Mouse (Mus musculus) cortical plate, adult 2 months (tissue): Measurements from ENCODE around the gene Cyb5r3. TPM values are rescaled to one million over a fixed set of nuclear protein-coding genes. Genes with fewer than 3 reads are reported as not detected.
A peak's percentile ranks its signal among the peaks of the same experiment; 100 is the strongest.

Source experiments
- H3K27ac ChIP-seq: fragments of 200-500 bp; 2 replicates; pipeline ENCODE4 v1.5.1; 2012; ENCODE audit warnings: low read length, control low read depth, inconsistent platforms; ENCODE audit not compliant: insufficient read depth
- H3K4me1 ChIP-seq: fragments of 200-500 bp; 2 replicates; pipeline ENCODE4 v1.6.1; 2011; ENCODE audit warnings: low read length; ENCODE audit not compliant: control insufficient read depth, insufficient read depth
- H3K4me3 ChIP-seq: fragments of 200-500 bp; 2 replicates; pipeline ENCODE4 v1.5.1; 2011; ENCODE audit warnings: mild to moderate bottlenecking, low read length, control low read depth; ENCODE audit not compliant: insufficient read depth
- CTCF ChIP-seq: fragments of 200-500 bp; IDR thresholded peaks from 2 replicates; pipeline ENCODE4 v1.5.1; 2011; ENCODE audit warnings: mild to moderate bottlenecking, control low read depth, low read length; ENCODE audit not compliant: insufficient read depth; ENCODE audit errors: extremely low read depth
- POLR2A ChIP-seq: fragments of 200-500 bp; IDR thresholded peaks from 2 replicates; pipeline ENCODE4 v1.6.1; 2011; ENCODE audit warnings: mild to moderate bottlenecking, low read length, control low read depth; ENCODE audit not compliant: insufficient read depth; ENCODE audit errors: extremely low read depth
- polyA plus RNA-seq: library from polyadenylated mRNA; depleted of rRNA; stranded (reverse); fragments of >200 nt; gene quantifications from 2 replicates; pipeline ENCODE4 v1.2.3, GENCODE M21; 2012

Gene Cyb5r3
- polyA plus RNA-seq, 1 experiment = 57.0 TPM

DNA sequence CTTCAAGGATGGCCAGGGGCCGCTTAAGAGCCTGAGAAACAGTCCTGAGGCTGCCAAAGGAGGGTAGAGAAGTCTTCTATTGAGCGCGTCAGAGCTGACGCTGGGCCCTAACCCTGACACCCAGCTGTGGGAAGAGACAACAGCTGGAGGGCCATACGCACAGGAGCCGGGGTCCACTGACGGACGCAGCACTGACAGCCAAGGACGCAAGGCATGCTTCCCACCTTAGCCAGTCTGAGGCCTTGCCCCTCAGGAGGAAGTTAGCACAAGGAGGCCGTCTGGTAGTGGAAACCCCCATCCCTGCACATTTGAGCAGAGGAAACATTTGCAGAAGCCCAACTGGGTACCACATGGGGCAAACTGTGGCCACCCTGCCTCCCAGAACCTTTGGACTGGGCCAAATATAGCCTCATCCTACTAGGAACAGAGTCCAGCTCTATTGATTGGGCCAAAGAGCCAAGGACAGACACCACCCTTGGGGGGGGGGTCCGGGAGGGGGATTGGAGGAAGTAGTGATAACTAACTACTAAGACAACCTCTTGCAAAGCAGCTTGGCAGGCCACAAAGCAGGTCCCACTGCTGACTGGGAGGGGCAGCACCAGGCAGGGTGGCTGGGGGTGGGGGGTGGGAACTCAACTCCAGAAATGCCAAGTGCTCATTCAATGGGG is 9.4 kb downstream of the Cyb5r3 start:
- Histone ChIP-seq H3K27ac (no peak overlapping the region), H3K4me3 (no peak overlapping the region), H3K4me1 (peaks cover 2% of the 10 kb centered on the region; the same call in 1 of the 2 replicates)
- TF ChIP-seq CTCF (no peak), POLR2A (no peak)

GRCm38 (mm10) chr15:83162001-83162400 is 10.4 kb downstream of the Cyb5r3 start:
- Histone ChIP-seq H3K27ac (no peak overlapping the region), H3K4me1 (peaks cover 2% of the 10 kb centered on the region; the same call in 1 of the 2 replicates), H3K4me3 (no peak overlapping the region)
- TF ChIP-seq CTCF (no peak), POLR2A (no peak)

DNA sequence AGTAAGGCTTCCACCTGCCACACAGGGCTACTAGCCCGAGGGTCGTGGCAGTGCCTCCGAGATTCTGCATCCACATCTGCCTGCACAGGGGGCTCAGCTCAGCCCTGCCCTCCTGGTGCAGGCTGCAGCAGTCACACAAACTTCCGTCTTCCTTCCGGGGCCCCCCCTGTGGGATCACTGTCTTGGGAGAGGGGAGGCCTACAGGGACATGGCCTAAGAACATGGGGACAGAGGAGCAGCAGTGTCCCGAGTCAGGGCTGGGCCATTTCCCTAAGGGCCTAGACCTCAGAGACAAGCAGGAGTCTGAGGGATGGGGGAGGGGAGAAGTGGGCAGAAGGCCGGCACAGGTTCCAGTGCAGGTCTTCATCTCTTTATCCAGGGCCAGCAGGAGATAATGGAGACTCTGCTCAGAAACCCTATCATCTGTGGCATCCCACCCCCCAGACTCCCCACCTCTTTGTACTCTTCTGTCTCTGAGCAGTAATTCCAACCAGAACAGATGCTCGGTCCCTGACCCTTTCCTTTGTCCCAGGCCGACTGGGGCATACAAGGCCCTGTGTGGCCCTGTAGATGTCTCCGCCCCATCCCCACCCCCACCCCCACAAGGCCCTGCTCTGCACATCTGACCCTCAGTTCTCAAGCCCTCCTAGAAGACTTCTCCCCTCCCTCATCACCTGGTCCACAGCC is 11.2 kb downstream of the Cyb5r3 start:
- no peak overlapping the region for H3K27ac ChIP-seq
- H3K4me3 ChIP-seq = no peak overlapping the region
- no peaks in the 10 kb centered on the region for H3K4me1 ChIP-seq
- TF ChIP-seq POLR2A (no peak), CTCF (no peak)

DNA sequence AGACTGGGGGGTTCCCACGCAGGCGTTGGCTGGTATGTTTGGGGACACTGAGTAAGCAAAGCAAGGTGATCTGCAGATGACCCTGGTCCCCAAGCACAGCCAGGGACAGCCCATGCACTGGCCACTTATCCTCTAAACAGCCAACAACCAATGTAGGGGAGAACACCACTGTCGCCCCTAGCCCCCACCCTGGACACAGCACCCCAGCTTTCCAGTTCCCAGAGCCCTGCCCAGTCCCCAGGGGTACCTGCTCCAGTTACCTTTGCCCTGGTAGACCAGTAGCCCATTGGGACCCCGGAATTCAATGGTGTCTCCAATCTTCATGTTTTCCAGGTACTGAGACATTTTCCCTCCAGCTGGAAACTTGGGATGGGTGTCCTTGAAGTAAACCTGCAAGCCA is 11.8 kb downstream of the Cyb5r3 start:
- Histone ChIP-seq H3K4me3 (no peak overlapping the region), H3K4me1 (no peaks in the 10 kb centered on the region)
- TF ChIP-seq CTCF (no peak), POLR2A (no peak)

GRCm38 (mm10) chr15:83159823-83160222 is 12.6 kb downstream of the Cyb5r3 start:
- no peak overlapping the region for H3K27ac ChIP-seq
- no peaks in the 10 kb centered on the region for H3K4me1 ChIP-seq
- TF ChIP-seq CTCF = no peak
- TF ChIP-seq POLR2A = no peak
- no peak overlapping the region for H3K4me3 ChIP-seq

More for the DNA sequence above, 11.8 kb downstream of the Cyb5r3 start:
- H3K27ac ChIP-seq = no peak overlapping the region

DNA sequence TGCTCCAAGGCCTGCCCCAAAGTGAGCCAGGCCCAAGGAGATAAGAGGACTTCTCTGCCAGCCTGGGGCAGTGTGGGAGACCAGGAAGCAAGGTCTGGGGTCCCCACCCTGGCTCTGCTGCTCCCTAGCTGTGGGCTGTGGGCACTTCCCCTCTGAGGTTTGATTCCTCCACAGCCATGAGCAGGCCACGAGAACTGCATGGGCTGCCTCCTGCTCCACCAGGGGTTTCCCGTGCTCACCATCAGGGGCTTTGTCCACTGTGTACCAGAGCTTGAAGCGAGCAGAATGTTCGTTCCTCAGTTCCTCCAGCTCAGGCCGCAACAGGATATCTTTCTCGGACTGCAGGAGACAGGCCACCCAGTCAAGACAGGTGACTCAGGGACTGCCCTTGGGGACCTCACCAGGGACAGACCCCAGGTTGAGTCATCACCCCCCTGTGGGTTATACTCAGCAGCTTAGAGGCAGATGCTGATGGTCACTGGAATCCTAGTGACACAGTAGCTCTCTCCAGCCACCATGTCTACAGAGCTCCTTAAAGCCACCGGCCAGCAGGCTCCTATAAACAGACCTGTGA is 13.7 kb downstream of the Cyb5r3 start:
- no peak overlapping the region for H3K27ac ChIP-seq
- no peaks in the 10 kb centered on the region for H3K4me1 ChIP-seq
- no peak overlapping the region for H3K4me3 ChIP-seq
- TF ChIP-seq POLR2A (no peak), CTCF (no peak)

- Histone ChIP-seq H3K4me3 (no peak overlapping the region), H3K27ac (no peak overlapping the region), H3K4me1 (no peaks in the 10 kb centered on the region)
- TF ChIP-seq POLR2A = no peak
- no peak for TF ChIP-seq CTCF
Observed at GRCm38 (mm10) chr15:83157667-83158064, 14.7 kb downstream of the Cyb5r3 start.

DNA sequence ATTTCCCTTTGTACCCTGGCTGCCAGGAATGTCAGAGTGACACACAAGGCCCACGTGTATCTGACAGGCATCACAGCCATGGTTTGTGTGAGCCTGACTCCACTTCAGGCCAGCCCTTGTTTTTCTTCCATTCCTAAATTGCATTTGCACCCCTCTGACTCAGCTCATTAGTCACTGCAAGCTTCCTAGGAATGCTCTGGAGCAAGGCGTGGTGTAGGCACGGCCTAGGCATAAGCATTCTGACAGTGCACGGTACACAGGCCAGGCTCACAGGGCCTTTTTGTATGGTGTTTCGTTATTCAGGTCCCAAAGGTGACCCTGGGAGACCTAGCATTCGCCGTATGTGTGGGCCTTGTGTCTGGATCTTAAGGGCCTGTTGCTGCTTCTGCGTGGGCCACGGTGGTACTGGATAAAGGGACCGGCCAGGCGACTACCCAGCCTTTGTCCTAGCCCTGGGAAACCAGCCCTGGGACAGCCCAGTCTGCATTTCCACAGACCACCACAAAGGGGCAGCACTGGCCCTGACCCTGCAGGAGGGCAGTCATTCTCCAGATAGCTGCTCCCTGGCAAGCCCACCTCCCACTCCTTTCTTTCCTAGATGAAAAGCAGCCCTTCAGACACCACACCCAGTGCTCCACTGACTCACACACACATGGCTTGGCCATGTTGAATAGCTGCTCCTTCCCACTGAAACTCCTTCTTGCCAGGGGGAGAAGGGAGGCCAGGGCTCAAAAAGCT is 15.3 kb downstream of the Cyb5r3 start:
- H3K4me3 ChIP-seq = no peak overlapping the region
- H3K4me1 ChIP-seq = no peaks in the 10 kb centered on the region
- TF ChIP-seq CTCF (peak; percentile 55; the same call in 1 of the 2 replicates), POLR2A (no peak)
- H3K27ac ChIP-seq = no peak overlapping the region

GRCm38 (mm10) chr15:83155672-83156419 is 16.5 kb downstream of the Cyb5r3 start:
- H3K4me3 ChIP-seq = no peak overlapping the region
- no peaks in the 10 kb centered on the region for H3K4me1 ChIP-seq
- TF ChIP-seq POLR2A = no peak
- no peak for TF ChIP-seq CTCF
- no peak overlapping the region for H3K27ac ChIP-seq
